Mouse (Mus musculus) brain, embryonic 18.5 days (tissue): ENCODE data around the gene Plin4.
"Not testable (repeated sequence)": the region's sequence is repeated elsewhere in the genome, so short reads cannot be mapped to it uniquely, and the experiment has no call there.

Experiments used
- DNase-seq: peaks from one replicate; pipeline ENCODE4 v3.0.0-alpha.2; 2012; ENCODE audit warnings: low read depth, low spot score

Gene Plin4

GRCm38 (mm10) chr17:56126175-56126574 lies 16.6 kb upstream of the Plin4 start:
- DNase-seq, result no peak

- DNase-seq, result no peak
Observed at GRCm38 (mm10) chr17:56125276-56125630, 15.7 kb upstream of the Plin4 start.

- no peak for DNase-seq
Observed at GRCm38 (mm10) chr17:56124377-56125275, 15.0 kb upstream of the Plin4 start.

- DNase-seq, result no peak
Observed at GRCm38 (mm10) chr17:56123681-56124340, 14.2 kb upstream of the Plin4 start.

DNA sequence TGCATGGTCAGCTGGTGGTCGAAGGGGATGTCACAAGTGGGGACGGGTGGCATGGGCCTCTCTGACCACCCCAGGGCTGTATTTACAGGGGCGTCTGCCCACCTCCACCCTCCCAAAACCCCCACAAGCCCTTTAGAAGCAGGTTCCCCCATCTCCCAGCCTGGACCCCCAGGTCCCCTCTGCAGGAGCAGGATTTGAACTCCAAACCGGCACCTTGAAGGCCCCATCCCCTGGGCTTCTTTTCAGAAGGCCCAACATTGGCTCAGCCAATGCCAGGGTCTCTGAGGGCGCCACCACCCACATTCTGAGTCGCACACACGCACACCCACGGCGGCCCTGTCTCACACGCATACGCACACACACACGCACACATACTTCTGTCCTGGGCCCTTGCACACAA lies 13.6 kb upstream of the Plin4 start:
- no peak for DNase-seq

- DNase-seq, result no peak
Observed at GRCm38 (mm10) chr17:56121826-56122225, 12.2 kb upstream of the Plin4 start, which contains the start of gene Lrg1. TSS of gene Lrg1 (minus strand) at chr17:56122001.

DNA sequence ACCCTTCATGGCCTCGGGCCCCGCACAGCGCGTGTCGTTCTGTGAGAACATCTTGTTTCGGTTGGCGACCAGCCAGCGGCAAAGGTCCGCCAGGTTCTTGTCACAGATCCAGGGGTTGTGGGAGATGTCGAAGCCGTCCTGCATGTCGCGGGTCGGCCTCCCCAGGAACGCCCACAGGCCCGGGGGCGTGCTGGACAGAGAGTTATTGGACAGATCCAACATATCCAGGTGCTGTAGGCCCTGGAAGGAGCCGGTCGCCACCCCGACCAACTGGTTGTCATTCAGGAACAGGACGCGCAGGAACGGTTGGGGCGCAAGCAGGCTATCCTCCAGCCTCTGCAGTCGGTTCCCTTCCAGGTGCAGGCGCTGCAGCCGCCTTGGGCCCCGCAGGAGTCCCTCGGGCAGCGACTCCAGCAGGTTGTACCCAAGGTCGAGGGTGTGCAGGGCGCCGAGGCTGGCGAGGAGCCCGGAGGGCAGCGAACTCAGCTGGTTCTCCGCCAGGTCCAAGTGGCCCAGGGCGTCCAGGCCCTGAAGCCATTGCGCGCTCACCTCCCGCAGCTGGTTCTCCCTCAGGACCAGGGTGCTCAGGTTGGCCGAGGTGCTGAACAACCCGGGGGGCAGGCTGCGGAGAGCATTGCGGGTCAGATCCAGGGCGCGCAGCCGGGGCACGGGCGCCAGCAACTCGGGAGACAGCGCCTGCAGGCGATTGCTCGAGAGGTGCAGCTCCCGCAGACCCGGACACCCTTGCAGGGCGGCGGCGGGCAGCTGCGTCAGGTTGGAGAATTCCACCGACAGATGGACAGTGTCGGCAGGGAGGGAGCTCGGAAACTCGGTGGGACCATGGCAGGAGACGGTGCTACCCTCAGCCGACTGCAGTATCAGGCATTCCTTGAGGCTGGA lies 10.6 kb upstream of the Plin4 start:
- DNase-seq, result no peak

GRCm38 (mm10) chr17:56119431-56119830 lies 9.8 kb upstream of the Plin4 start:
- no peak for DNase-seq

GRCm38 (mm10) chr17:56117251-56117710 lies 7.7 kb upstream of the Plin4 start, which contains the start of gene Plin5:
TSS of gene Plin5 (minus strand) at chr17:56117596.
- no peak for DNase-seq

GRCm38 (mm10) chr17:56116193-56116592 lies 6.6 kb upstream of the Plin4 start:
- no peak for DNase-seq

GRCm38 (mm10) chr17:56112743-56113142 lies 3.1 kb upstream of the Plin4 start:
- no peak for DNase-seq

- no peak for DNase-seq
Observed at GRCm38 (mm10) chr17:56111864-56112263, 2.3 kb upstream of the Plin4 start.

DNA sequence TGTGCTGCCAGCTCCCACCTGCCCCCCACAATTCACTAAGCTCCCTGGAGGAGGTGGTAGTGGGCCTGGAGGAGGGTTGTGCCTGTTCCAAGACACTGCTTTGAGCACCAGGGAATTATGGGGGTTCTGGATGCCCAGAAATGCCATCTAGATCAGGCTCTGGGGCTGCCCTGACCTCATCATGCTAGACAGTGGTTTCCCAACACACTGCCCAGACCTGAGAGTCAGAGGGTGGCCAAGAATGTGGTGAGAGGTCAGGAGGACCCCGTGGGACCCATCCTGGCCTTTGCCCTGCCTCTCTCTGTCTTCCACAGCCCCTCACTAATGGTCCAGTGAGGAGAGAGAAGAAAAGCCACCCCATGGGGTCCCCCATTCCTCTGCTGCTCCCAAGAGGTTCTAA lies 1.4 kb upstream of the Plin4 start:
- no peak for DNase-seq

- DNase-seq, result no peak
Observed at GRCm38 (mm10) chr17:56110571-56110970, 968 bp upstream of the Plin4 start.

DNA sequence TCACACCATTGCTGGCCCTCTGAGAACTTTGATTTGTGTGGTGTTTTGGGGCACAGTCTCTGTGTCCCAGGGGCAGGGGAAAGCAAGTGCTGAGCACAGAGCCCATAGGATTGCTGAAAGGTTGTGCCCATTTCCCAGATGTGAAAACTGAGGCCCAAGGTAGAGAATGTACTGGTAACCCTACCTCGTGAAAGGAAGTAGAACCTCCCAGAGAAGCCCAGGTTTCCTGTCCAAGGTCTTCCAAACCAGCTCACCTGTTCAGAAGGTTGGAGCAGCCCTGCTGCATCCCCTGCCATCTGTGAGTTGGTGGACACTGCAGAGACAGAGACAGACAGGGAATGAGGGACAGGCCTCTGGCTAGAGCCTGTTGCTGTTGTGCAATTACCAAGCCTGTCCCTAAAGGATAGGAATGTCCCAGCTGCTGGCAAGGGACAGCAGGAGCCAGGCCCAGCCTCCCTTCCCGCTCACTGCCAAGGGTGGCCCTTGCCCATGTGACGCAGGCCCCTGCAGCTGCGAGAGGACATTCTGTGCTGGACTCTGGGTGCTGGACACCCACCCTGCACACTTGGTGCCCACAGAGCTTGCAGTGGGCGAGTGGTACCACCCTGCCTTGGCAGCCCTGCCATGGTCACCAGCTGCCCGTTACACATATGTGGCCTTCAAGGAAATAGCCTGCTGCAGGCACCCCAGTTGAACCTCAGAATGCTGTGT lies 1.1 kb downstream of the Plin4 start:
- DNase-seq, result no peak

GRCm38 (mm10) chr17:56107736-56108135 lies 1.9 kb downstream of the Plin4 start:
- DNase-seq, result no peak

GRCm38 (mm10) chr17:56106981-56107380 lies 2.6 kb downstream of the Plin4 start:
- no peak for DNase-seq

DNA sequence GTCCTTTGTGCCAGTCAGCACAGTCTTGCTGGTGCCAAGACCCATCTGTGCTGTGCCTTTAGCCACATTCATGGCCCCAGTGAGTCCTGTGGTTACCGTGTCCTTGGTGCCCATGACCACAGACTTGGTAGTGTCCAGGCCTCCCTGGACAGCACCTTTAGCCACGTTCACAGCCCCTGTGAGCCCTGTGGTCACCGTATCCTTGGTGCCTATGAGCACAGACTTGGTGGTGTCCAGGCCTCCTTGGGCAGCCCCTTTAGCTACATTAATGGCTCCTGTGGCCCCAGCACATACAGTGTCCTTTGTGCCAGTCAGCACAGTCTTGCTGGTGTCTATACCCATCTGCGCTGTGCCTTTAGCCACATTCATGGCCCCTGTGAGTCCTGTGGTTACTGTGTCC lies 3.2 kb downstream of the Plin4 start:
- DNase-seq, result not testable (repeated sequence)

- DNase-seq, result not testable (repeated sequence)
Observed at GRCm38 (mm10) chr17:56104821-56105220, 4.8 kb downstream of the Plin4 start.

GRCm38 (mm10) chr17:56103465-56104285 lies 5.9 kb downstream of the Plin4 start:
- DNase-seq, result no peak
